In genomic region chr14:19752276-19752675, GRCm38 (mm10) we compare ENCODE assay signal across 8 mouse cellular contexts. TPM values are rescaled to one million over a fixed set of nuclear protein-coding genes. Genes with fewer than 3 reads are reported as not detected.
DNase-seq lines count a peak whose midpoint lies in the region; ATAC-seq and TF ChIP-seq lines count a peak whose summit lies in the region.

No protein-coding gene starts in this region.

- H3K9me3 ChIP-seq in G1E (replicated peaks) = peaks cover 2% of the 10 kb centered on the region
- no peaks in the 10 kb centered on the region for H3K9me3 ChIP-seq in liver, embryonic 14.5 days (ENCODE audit: control insufficient read depth, low read length)

- H3K79me2 ChIP-seq in C2C12 (ENCODE audit: control insufficient read depth, insufficient read depth) = no peaks in the 10 kb centered on the region

- no peaks in the 10 kb centered on the region for H3K79me3 ChIP-seq in C2C12 (ENCODE audit: low read depth)

- no peak overlapping the region for H3ac ChIP-seq in C2C12 (ENCODE audit: control insufficient read depth, insufficient read length, low read depth)

- intact Hi-C loops in heart, postnatal 14 days (cut with DNase I) = no loop called here

- H3K36me3 ChIP-seq in C2C12 (ENCODE audit: control insufficient read depth, insufficient read depth) = no peaks in the 10 kb centered on the region
- H3K36me3 ChIP-seq in G1E (replicated peaks) = no peaks in the 10 kb centered on the region
- no peaks in the 10 kb centered on the region for H3K36me3 ChIP-seq in liver, embryonic 14.5 days (replicated peaks; ENCODE audit: control insufficient read depth, insufficient read depth, low read depth)

- H3K4me2 ChIP-seq in liver, embryonic 14.5 days (ENCODE audit: low read depth) = peak overlapping the region; percentile 66

- H3K27me3 ChIP-seq in C2C12 (ENCODE audit: control insufficient read depth, insufficient read depth, insufficient read length) (no peaks in the 10 kb centered on the region), G1E (ENCODE audit: insufficient read depth, low read length) (peaks cover 50% of the 10 kb centered on the region)
- H3K27me3 ChIP-seq in liver, embryonic 14.5 days (ENCODE audit: control insufficient read depth, insufficient read depth, low read length) = peaks cover 19% of the 10 kb centered on the region

- H3K4me3 ChIP-seq in C2C12 (ENCODE audit: insufficient read depth, poor library complexity, severe bottlenecking) (peak overlapping the region; percentile 6), G1E (ENCODE audit: low read depth, low read length) (0 out of 2 replicates have a peak overlapping the region, but pooled peaks have one; percentile 8)
- peak overlapping the region in 1 of 2 experiments; percentile 57; a peak in 2 of 4 replicates for H3K4me3 ChIP-seq in liver, embryonic 14.5 days (ENCODE audit: insufficient read depth in 1 of 2, low read depth in 2 of 2, low read length in 2 of 2)

- no peak overlapping the region for H3K27ac ChIP-seq in liver, embryonic 14.5 days

- H3K9ac ChIP-seq in liver, embryonic 14.5 days (replicated peaks) = no peak overlapping the region

- no peak for ATAC-seq in G1E (ENCODE audit: extremely low read depth, insufficient number of reproducible peaks, low FRiP score, poor library complexity, severe bottlenecking)
- ATAC-seq in liver, embryonic 14.5 days (ENCODE audit: insufficient read depth) = no peak

- WGBS in liver, embryonic 14.5 days (ENCODE audit: insufficient replicate concordance) = 10% methylated on average over 21 of the region's 21 CpGs

- TF ChIP-seq CTCF in C2C12 (IDR thresholded peaks at IDR 0.05; ENCODE audit: control insufficient read depth, insufficient read depth, insufficient read length) = no peak
- no peak for TF ChIP-seq CTCF in G1E (IDR thresholded peaks at IDR 0.05; ENCODE audit: low read depth, low read length)
- TF ChIP-seq CTCF in liver, embryonic 14.5 days (IDR thresholded peaks at IDR 0.05; ENCODE audit: low read depth) = no peak

- no peak for TF ChIP-seq EP300 in liver, embryonic 14.5 days (IDR thresholded peaks at IDR 0.05; ENCODE audit: low read depth)

- DNase-seq in G1E (ENCODE audit: low spot score) = no peak
- peak; percentile 24 to 36 for DNase-seq in heart, postnatal 14 days
- no peak for DNase-seq in liver, embryonic 14.5 days (ENCODE audit: low read depth in 3 of 3, low spot score in 3 of 3)
- DNase-seq in spleen, postnatal 10 days (ENCODE audit: low spot score in 2 of 2) = no peak
- DNase-seq in left cerebral cortex, adult 9 months (ENCODE audit: low spot score in 2 of 2) = no peak
- DNase-seq in gastrocnemius, adult 18-20 months (ENCODE audit: low spot score) = no peak
- DNase-seq in urinary bladder, postnatal 4 days (ENCODE audit: low spot score in 2 of 2) = no peak

- H3K4me1 ChIP-seq in G1E (ENCODE audit: insufficient read depth, low read depth, low read length) = peaks cover 13% of the 10 kb centered on the region
- no peaks in the 10 kb centered on the region; a peak in 1 of 4 replicates for H3K4me1 ChIP-seq in liver, embryonic 14.5 days (replicated peaks; ENCODE audit: control insufficient read depth in 2 of 2, insufficient read depth in 2 of 2, low read length in 1 of 2)

TF ChIP-seq in C2C12, 6 proteins besides CTCF, POLR2A, EP300 and RAD21:
- TF ChIP-seq USF1 (IDR thresholded peaks at IDR 0.05; ENCODE audit: low read depth) (no peak), MYOD1 (IDR thresholded peaks at IDR 0.05; ENCODE audit: control insufficient read depth, insufficient read length, low read depth) (no peak), MYOG (IDR thresholded peaks at IDR 0.05; ENCODE audit: control insufficient read depth, extremely low read depth, insufficient read length) (no peak), CEBPB (IDR thresholded peaks at IDR 0.05; ENCODE audit: low read depth) (no peak), MAX (IDR thresholded peaks at IDR 0.05) (no peak), FOSL1 (IDR thresholded peaks at IDR 0.05; ENCODE audit: insufficient read depth, low read length, poor library complexity, severe bottlenecking) (no peak)

RNA-seq across cellular contexts. Expression of gene Nid2, which starts 1.2 kb away (rescaled TPM):
- 25.6 TPM for polyA plus RNA-seq in C2C12 (2012; fragmentation: generic; extraction: Trizol)
- total RNA-seq in G1E (2014; fragmentation: Nextera tagmentation) = not detected in 2 replicates
- 0.06 and 0.33 TPM in 2 replicates for total RNA-seq in G1E (2017)
- polyA plus RNA-seq in G1E (2012) = 0.02 and 0.08 TPM in 2 replicates
- 10 to 100 TPM; 89.0 to 89.7 TPM for total RNA-seq in heart, postnatal 14 days (2021)
- 5.0 and 6.2 TPM in 2 replicates for polyA plus RNA-seq in liver, embryonic 14.5 days (2012; rRNA removed)
- polyA plus RNA-seq in liver, embryonic 14.5 days (2014; fragmentation: Nextera tagmentation; extraction: Ambion mirVana) = 10.6 and 11.4 TPM in 2 replicates
- total RNA-seq in gastrocnemius, adult 18-20 months (2021) = 1 to 10 TPM; 5.5 to 7.1 TPM

Comparison
In these comparisons a context has a peak if more than half of its experiments do, and no peak if none do; other contexts are left out.
1. DNase-seq: peak in heart, postnatal 14 days (2 of 2); none in G1E (single experiment), liver, embryonic 14.5 days (0 of 3), spleen, postnatal 10 days (0 of 2), left cerebral cortex, adult 9 months (0 of 2), gastrocnemius, adult 18-20 months (single experiment) and urinary bladder, postnatal 4 days (0 of 2).
2. RNA of gene Nid2, which starts 1.2 kb away (total RNA-seq): 89.0 to 89.7 TPM in heart, postnatal 14 days; 5.5 to 7.1 TPM in gastrocnemius, adult 18-20 months and 0.06 to 0.33 TPM in G1E; every median in the first group is over 10 times any median in the second.